Mouse (Mus musculus) kidney, embryonic 14.5 days (tissue): Measurements from ENCODE around the gene Olfr735. TPM values are rescaled to one million over a fixed set of nuclear protein-coding genes. Genes with fewer than 3 reads are reported as not detected.

Source experiments
- polyA plus RNA-seq: library from polyadenylated mRNA; unstranded; fragments of >200 nt; fragmentation: Nextera tagmentation; extraction: Ambion mirVana; gene quantifications from 2 replicates; pipeline ENCODE4 v1.2.1, GENCODE M21; 2014

Olfr735 gene
- polyA plus RNA-seq, 1 experiment from 2014 or later: not detected

Other genes starting within 250 kb of the Olfr735 start
- not detected in 2 replicates for gene Olfr727, start 225.7 kb downstream of the Olfr735 start, polyA plus RNA-seq
- gene Olfr728, start 206.2 kb downstream of the Olfr735 start, polyA plus RNA-seq: not detected in 2 replicates
- gene Olfr729, start 196.0 kb downstream of the Olfr735 start, polyA plus RNA-seq: not detected in 2 replicates
- gene Olfr730, start 160.7 kb downstream of the Olfr735 start, polyA plus RNA-seq: not detected in 2 replicates
- gene Olfr731, start 107.0 kb downstream of the Olfr735 start, polyA plus RNA-seq: not detected in 2 replicates
- gene Olfr732, start 64.7 kb downstream of the Olfr735 start, polyA plus RNA-seq: not detected in 2 replicates
- gene Olfr733, start 47.4 kb downstream of the Olfr735 start, polyA plus RNA-seq: not detected in 2 replicates
- gene Olfr734, start 22.1 kb downstream of the Olfr735 start, polyA plus RNA-seq: not detected in 2 replicates
- gene Tlr11, start 9.0 kb upstream of the Olfr735 start, polyA plus RNA-seq: not detected in 2 replicates
- not detected in 2 replicates for gene Olfr736, start 32.3 kb upstream of the Olfr735 start, polyA plus RNA-seq
- gene Olfr738, start 58.7 kb upstream of the Olfr735 start, polyA plus RNA-seq: not detected in 2 replicates
- gene Olfr739, start 69.8 kb upstream of the Olfr735 start, polyA plus RNA-seq: not detected in 2 replicates
- not detected in 2 replicates for gene Olfr740, start 96.7 kb upstream of the Olfr735 start, polyA plus RNA-seq
- gene Olfr741, start 123.9 kb upstream of the Olfr735 start, polyA plus RNA-seq: not detected in 2 replicates
- gene Olfr742, start 154.7 kb upstream of the Olfr735 start, polyA plus RNA-seq: not detected in 2 replicates
- gene Olfr743, start 173.0 kb upstream of the Olfr735 start, polyA plus RNA-seq: not detected in 2 replicates